Mouse (Mus musculus) ES-Bruce4 (cell line): Measurements from ENCODE around the gene Dnajb6. TPM values are rescaled to one million over a fixed set of nuclear protein-coding genes. Genes with fewer than 3 reads are reported as not detected.

Source experiments
- H3K27ac ChIP-seq: 2 replicates; pipeline ENCODE4 v1.5.1; 2012; ENCODE audit warnings: low read length, inconsistent platforms; ENCODE audit not compliant: insufficient read depth
- H3K27me3 ChIP-seq: 2 replicates; pipeline ENCODE4 v1.6.1; 2012; ENCODE audit warnings: mild to moderate bottlenecking, low read length, inconsistent platforms; ENCODE audit not compliant: control insufficient read depth, poor library complexity, insufficient read depth, severe bottlenecking
- H3K36me3 ChIP-seq: 2 replicates; pipeline ENCODE4 v1.6.1; 2012; ENCODE audit warnings: inconsistent platforms, mild to moderate bottlenecking, low read length, moderate library complexity; ENCODE audit not compliant: control insufficient read depth, poor library complexity, insufficient read depth, severe bottlenecking
- H3K4me1 ChIP-seq: one replicate; pipeline ENCODE4 v1.8.1; 2011; ENCODE audit warnings: low read length; ENCODE audit not compliant: control insufficient read depth, insufficient read depth
- H3K4me3 ChIP-seq: 2 replicates; pipeline ENCODE4 v1.5.1; 2011; ENCODE audit warnings: low read depth, mild to moderate bottlenecking, low read length
- H3K9ac ChIP-seq: 2 replicates; pipeline ENCODE4 v1.6.1; 2012; ENCODE audit warnings: low read depth, mild to moderate bottlenecking, inconsistent platforms; ENCODE audit not compliant: poor library complexity, severe bottlenecking
- H3K9me3 ChIP-seq: replicated peaks from 2 replicates; pipeline ENCODE4 v1.6.1; 2012; ENCODE audit warnings: mild to moderate bottlenecking, low read length, inconsistent platforms; ENCODE audit not compliant: control insufficient read depth, poor library complexity, insufficient read depth, severe bottlenecking
- CTCF ChIP-seq: IDR thresholded peaks from one replicate; pipeline ENCODE4 v1.8.1; 2011; ENCODE audit warnings: low read depth, low read length
- EP300 ChIP-seq: IDR thresholded peaks from 2 replicates; pipeline ENCODE4 v1.6.1; 2011; ENCODE audit warnings: low read depth, low read length; ENCODE audit not compliant: insufficient read depth
- POLR2A ChIP-seq: IDR thresholded peaks from one replicate; pipeline ENCODE4 v1.8.1; 2011; ENCODE audit warnings: low read length; ENCODE audit not compliant: insufficient read depth
- polyA plus RNA-seq: library from polyadenylated mRNA; stranded (reverse); fragments of >200 nt; gene quantifications from 2 replicates; pipeline ENCODE4 v1.2.4, GENCODE M21; 2011; ENCODE audit warnings: low read depth; ENCODE audit not compliant: missing spikeins, insufficient read depth, insufficient read length

Dnajb6 gene
- polyA plus RNA-seq, 1 experiment = 208 TPM

GRCm38 (mm10) chr5:29854971-29855370 lies 119.5 kb downstream of the Dnajb6 start:
- Histone ChIP-seq H3K4me3 (no peak overlapping the region), H3K4me1 (no peaks in the 10 kb centered on the region), H3K9me3 (no peaks in the 10 kb centered on the region), H3K36me3 (no peaks in the 10 kb centered on the region), H3K27ac (no peak overlapping the region), H3K9ac (no peak overlapping the region), H3K27me3 (peaks cover 2% of the 10 kb centered on the region; the same call in 1 of the 2 replicates)
- TF ChIP-seq POLR2A (no peak), EP300 (no peak), CTCF (no peak)

GRCm38 (mm10) chr5:29861522-29861921 lies 126.0 kb downstream of the Dnajb6 start:
- no peaks in the 10 kb centered on the region for H3K4me1 ChIP-seq
- H3K9ac ChIP-seq = no peak overlapping the region
- H3K4me3 ChIP-seq = no peak overlapping the region
- no peaks in the 10 kb centered on the region for H3K9me3 ChIP-seq
- no peak for TF ChIP-seq CTCF
- TF ChIP-seq EP300 = no peak
- TF ChIP-seq POLR2A = no peak
- no peak overlapping the region for H3K27ac ChIP-seq
- H3K36me3 ChIP-seq = no peaks in the 10 kb centered on the region
- H3K27me3 ChIP-seq = no peaks in the 10 kb centered on the region

- TF ChIP-seq EP300 (no peak), POLR2A (no peak), CTCF (no peak)
- Histone ChIP-seq H3K9ac (no peak overlapping the region), H3K36me3 (no peaks in the 10 kb centered on the region), H3K4me1 (no peaks in the 10 kb centered on the region), H3K27ac (no peak overlapping the region), H3K4me3 (no peak overlapping the region), H3K9me3 (no peaks in the 10 kb centered on the region), H3K27me3 (no peaks in the 10 kb centered on the region)
These were observed 126.9 kb downstream of the Dnajb6 start for GRCm38 (mm10) chr5:29862388-29862787.

DNA sequence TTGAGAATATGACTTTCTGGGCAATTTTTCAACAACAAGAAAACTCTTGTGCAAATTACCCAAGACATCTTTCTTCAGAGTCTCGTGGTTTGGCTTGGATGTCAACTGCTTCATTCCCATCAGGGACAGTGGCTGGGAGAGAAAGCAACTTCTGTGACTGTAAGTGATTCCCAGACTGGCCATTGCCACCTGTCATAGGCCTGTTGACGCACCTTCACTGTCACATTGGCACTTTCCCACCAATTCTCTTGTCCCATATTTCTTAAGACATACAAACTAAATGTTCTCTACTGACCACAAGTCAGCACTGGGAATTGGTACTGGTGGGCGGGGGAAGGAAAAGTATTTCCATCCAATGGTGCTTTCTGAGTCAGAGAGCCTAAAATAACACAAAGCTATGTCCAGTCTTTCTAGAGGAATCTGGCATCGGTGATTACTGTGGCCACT lies 128.8 kb downstream of the Dnajb6 start:
- Histone ChIP-seq H3K27me3 (no peaks in the 10 kb centered on the region), H3K9me3 (no peaks in the 10 kb centered on the region), H3K27ac (no peak overlapping the region), H3K4me3 (no peak overlapping the region), H3K4me1 (no peaks in the 10 kb centered on the region), H3K9ac (no peak overlapping the region), H3K36me3 (no peaks in the 10 kb centered on the region)
- TF ChIP-seq EP300 = no peak
- no peak for TF ChIP-seq POLR2A
- TF ChIP-seq CTCF = no peak

GRCm38 (mm10) chr5:29864994-29865393 lies 129.5 kb downstream of the Dnajb6 start:
- no peaks in the 10 kb centered on the region for H3K4me1 ChIP-seq
- H3K27me3 ChIP-seq = no peaks in the 10 kb centered on the region
- H3K27ac ChIP-seq = no peak overlapping the region
- H3K9ac ChIP-seq = no peak overlapping the region
- H3K9me3 ChIP-seq = no peaks in the 10 kb centered on the region
- H3K4me3 ChIP-seq = no peak overlapping the region
- no peak for TF ChIP-seq POLR2A
- no peak for TF ChIP-seq CTCF
- TF ChIP-seq EP300 = no peak
- H3K36me3 ChIP-seq = no peaks in the 10 kb centered on the region

Other genes with a start within 250 kb of the Dnajb6 start
- gene Ube3c, start 166.4 kb upstream of the Dnajb6 start, polyA plus RNA-seq = 52.9 and 54.0 TPM in 2 replicates
- gene Gm5129, start 248 bp downstream of the Dnajb6 start, polyA plus RNA-seq = not detected in 2 replicates